Mouse (Mus musculus): ENCODE measurements at regions not wholly inside any gene's neighbourhood (a gene's known extent, or its start where the extent isn't known, plus 50 kb on each side); places are given as distances from the start of the nearest gene placed in this dataset.
"Not testable (repeated sequence)": the region's sequence is repeated elsewhere in the genome, so short reads cannot be mapped to it uniquely, and the experiment has no call there.

DNA sequence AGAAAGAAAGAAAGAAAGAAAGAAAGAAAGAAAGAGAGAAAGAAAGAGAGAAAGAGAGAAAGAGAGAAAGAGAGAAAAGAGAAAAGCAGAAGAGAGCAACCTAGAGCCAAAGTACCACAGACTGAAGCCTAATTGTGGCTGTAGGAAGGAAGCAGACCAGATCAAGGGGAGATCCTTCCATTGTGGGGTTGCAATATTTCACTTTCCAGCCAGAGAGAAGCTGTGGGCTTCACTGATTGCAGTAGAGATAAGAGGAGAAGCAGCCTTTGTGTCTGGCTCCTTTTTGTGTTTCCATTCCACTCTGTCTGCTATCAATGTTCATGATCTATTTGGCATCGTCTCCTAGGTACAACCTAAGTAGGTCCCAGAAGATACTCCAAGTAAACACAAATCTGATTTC, 79.0 kb upstream of the Xcl1 start:
- DNase-seq = no peak

DNA sequence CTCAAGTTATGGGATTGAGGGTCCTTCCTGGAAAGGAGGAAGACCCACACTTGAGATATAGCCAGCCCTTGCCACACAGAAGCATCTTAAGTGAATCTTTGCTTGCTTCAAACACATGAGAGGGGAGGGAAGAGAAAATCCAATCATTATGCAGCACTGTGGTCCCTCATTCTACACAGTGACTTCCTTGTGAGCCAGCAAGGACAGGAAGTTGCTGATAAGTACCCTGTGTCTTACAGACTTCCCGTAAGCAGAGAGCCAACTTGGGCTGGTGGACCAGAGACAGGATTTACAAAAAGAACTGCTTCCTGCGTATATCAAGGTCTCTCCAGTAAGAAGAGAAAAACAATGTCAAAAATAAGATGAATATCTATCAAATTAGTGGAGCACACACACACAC, 78.1 kb upstream of the Xcl1 start:
- no peak for DNase-seq

DNA sequence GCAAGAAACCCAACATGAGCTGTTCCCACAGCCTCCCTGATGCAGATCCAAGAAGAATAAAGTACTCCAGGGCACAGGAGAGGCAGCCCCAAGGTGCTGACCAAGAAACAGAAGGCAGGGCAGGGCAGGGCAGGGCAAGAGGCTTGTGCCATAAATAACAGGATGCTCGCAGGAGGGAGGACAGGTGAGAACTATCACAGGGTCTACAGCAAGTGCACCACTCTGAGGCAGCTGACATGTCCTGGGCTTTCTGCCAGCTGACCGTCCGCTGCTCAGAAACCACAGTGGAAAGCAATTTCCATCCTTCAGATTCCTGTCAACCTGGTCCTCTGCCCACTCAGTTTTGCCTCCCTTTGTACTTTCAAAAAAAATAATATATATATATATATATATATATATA, 77.0 kb upstream of the Xcl1 start:
- DNase-seq = peak; percentile 41

DNA sequence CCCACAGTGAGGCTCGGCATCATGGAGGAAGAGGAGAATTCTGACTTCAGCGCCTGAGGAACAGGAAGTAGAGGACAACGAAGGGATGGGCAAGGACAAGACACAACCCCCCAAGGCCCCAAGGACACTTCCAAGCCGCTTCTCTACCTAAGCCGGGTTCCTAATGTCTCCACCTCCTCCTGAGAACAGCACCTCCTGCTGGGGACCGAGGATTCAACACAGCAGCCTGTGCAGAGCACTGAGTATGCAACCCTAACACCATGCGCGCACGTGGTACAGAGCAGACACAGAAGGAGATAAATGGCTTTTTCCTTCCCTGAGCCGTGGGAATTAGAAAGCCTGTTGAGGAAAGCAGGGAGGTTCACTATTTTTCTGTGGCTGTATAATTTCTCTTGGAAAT, 64.2 kb upstream of the Xcl1 start:
- peak; percentile 44 for DNase-seq

DNA sequence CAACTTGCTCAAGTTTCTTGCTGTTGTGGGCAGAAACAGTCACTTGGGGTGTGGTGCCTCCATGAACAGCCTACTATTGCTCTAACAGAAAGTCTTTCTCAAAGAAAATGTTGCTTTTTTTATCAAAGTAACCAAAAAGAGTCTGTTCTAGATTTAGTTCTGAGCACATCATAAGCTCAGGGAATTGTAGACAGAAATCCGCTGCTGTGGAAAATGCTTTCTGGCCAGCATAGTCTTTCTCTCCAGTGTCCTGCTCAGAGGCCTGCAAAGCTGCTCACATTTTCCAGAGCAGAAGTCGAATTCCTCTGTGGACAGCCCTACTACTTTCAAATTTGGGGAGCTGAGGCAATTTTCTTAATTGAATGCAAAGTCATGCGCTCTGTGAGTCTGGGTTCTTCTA, 63.3 kb upstream of the Xcl1 start:
- no peak for DNase-seq

DNA sequence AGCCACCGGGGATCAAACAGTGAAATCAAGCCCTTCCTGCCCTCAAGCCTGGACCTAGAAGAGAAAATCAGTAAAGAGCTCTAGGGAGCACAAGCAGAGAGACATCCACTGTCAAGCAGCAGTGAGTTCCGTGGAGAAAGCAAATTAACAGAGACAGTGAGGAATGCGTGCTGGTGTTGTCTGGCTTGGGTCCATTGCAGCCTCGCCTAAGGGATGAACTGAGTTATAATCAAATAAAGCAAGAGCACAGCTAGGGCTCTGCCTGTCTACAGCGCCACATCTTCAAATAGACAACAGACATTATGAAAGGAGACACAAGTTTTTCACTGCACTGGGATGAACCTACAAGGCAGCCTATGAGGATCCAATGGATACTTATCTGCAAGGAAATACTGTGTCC, 62.3 kb upstream of the Xcl1 start:
- DNase-seq = peak; percentile 34

DNA sequence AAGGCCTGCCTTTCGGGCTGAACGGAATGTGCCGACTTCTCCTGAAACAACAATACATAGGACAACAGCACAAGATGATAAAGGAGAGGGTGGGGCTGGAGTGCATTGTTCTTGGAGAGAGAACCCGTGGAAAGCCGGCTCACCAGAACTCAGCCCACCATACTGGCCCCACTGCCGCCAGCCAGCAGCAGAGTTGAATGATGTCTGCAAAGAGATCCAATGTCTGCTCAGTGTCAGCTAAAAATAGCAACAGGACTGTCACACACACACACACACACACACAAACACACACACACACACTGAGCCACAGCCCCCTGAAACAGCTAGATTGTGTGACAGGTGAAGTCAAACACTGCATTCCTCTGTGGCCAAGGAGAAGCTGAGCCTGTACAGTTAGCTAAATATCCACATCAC, 58.9 kb upstream of the Xcl1 start:
- DNase-seq = peak; percentile 47

DNA sequence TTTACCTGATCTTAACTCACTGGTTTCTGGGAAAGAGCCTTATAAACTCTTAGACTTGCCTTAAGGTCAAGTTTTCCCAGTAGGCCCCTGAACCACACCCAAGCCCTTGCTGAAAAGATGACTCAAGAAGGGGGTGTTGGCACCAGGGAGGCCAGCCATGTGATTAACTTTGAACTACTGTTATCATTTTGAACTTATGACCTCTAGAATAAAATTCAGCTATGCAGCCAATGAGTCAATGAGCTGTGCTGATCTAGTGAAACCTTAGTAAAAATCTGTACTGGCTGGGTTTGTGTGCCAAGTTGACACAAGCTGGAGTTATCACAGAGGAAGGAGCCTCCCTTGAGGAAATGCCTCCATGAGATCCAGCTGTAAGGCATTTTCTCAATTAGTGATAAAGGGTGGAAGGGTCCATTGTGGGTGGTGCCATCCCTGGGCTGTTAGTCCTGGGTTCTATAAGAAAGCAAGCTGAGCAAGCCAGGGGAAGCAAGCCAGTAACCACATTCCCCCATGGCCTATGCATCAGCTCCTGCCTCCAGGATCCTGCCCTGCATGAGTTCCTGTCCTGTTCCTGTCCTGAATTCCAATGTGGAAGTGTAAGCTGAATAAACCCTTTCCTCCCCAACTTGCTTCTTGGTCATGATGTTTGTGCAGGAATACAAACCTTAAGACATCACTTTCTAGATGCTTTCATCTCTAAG, 58.0 kb upstream of the Xcl1 start:
- peak; percentile 16 for DNase-seq

DNA sequence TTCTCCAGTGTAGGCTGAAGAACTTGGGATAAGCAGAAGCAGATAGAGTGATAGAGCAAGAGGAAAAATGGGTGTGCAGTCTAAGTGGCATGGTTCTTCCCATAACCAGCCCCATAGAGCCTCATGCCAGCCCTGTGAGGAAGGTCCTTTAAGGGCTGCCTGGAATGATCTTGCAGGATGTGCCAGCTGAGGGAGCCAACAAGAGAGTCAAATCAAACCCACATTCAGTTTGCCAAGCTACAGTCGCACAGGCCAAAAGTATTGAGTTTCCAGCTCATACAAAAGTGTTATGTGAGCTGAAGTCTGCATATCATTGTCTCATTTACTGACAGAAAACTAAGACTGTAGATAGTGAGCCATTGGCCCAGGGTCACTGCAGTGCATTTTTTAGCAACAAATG, 53.7 kb upstream of the Xcl1 start:
- peak; percentile 13 for DNase-seq

DNA sequence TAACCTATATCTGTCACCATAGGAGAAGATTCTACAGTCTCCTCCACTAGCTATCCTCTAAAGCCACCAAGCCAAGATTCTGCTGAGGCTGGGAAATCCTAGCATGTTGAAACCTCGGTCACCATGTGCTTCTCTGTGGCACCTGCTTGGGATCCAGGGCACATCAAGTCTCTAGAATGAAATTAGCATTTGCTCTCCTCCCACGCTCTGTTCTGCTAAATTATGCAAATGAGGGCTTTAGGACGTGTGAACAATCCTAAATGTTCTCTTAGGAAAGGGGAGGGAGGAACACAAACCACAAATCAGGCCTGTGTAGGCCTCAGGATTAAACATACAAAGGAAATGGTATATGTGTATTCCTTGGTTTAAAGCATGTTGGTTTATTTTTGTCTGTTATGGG, 52.9 kb upstream of the Xcl1 start:
- DNase-seq = no peak

DNA sequence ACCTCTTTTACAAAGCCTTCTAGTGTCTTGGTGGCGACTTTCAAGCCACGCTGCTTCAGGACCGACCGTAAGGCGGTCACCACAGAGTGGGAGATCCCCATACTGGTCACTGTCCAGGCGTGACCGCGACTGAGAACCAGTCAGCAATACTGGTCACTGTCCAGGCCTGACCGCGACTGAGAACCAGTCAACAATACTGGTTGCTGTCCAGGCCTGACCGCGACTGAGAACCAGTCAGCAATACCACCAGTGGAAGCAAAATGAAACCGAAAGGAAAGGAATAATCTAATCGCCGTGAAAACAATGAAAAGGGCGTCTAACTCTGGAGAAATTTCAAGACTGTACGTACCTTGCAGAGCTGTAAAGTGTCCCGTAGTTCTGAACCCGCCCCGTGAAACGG, 50.2 kb upstream of the Xcl1 start:
- not testable (repeated sequence) for DNase-seq

Small RNAs in the stretch of these regions (microRNA-seq; reads per million reads assigned to microRNA genes)
- 0 reads per million in 2 experiments for gene Gm26042

Measured in heart, postnatal 4 days (tissue).